Mouse (Mus musculus): Measurements from ENCODE around the gene Med27. TPM values are rescaled to one million over a fixed set of nuclear protein-coding genes. Genes with fewer than 3 reads are reported as not detected.
"Not testable (repeated sequence)": the region's sequence is repeated elsewhere in the genome, so short reads cannot be mapped to it uniquely, and the experiment has no call there.

Gene Med27
- polyA plus RNA-seq, 1 experiment: 99.7 TPM

- peaks cover 4% of the 10 kb centered on the region; the same call in 1 of the 2 replicates for H3K4me1 ChIP-seq
- H3K4me3 ChIP-seq (replicated peaks): no peak overlapping the region
- no peaks in the 10 kb centered on the region for H3K9me3 ChIP-seq
- TF ChIP-seq GATA1 (IDR thresholded peaks at IDR 0.05; ENCODE audit: borderline replicate concordance, low read length) (no peak), FLI1 (IDR thresholded peaks at IDR 0.05; ENCODE audit: low read length) (no peak)
- H3K36me3 ChIP-seq (replicated peaks; ENCODE audit: low read length): peaks cover 9% of the 10 kb centered on the region
- peaks cover 2% of the 10 kb centered on the region for H3K27me3 ChIP-seq (replicated peaks)
Observed at GRCm38 (mm10) chr2:29516621-29517170, 170.1 kb downstream of the Med27 start.

DNA sequence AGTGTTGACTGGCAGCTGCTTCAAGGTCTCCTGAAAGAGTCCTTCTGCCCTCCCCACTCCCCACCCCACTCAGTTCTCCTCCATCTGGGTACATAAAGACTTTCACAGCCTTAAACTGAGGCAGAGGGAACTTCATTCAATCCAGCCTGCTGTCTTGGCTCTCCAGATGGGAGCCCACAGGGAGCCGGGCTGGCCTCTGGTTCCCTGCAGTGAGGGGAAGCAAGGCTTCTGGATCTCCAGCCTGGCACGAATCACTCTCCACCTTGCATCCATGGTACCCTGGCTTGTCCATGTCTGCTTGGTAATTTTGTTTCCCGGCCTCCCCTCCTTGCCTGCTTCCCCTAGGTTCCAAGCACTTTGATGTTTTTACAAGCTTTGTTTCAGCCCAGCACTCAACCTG lies 172.8 kb downstream of the Med27 start:
- H3K4me1 ChIP-seq: peaks cover 4% of the 10 kb centered on the region; the same call in 1 of the 2 replicates
- H3K9me3 ChIP-seq: no peaks in the 10 kb centered on the region
- H3K27me3 ChIP-seq (replicated peaks): peaks cover 2% of the 10 kb centered on the region
- H3K36me3 ChIP-seq (replicated peaks; ENCODE audit: low read length): peaks cover 23% of the 10 kb centered on the region
- H3K4me3 ChIP-seq (replicated peaks): no peak overlapping the region
- no peak for TF ChIP-seq FLI1 (IDR thresholded peaks at IDR 0.05; ENCODE audit: low read length)
- TF ChIP-seq GATA1 (IDR thresholded peaks at IDR 0.05; ENCODE audit: borderline replicate concordance, low read length): no peak

DNA sequence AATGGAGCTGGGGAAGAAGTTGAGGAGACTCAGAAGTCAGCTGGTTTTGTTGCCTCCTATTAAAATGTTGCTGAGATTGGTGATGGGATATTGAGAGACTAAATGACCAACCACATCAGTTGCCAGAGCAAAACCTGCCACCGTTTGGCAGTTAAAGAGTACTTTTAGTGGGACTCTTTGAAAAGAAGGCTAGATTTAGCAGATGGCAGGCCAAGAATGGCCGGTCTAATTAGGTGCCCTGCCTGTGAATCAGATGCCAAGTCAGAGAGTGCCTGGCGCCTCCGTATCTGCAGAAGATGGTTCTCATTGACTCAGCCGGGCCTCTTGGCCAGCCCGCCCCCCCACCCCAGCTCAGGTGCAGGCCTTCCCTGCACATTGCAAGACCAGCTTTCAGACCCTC lies 173.6 kb downstream of the Med27 start:
- Histone ChIP-seq H3K4me1 (peaks cover 9% of the 10 kb centered on the region), H3K36me3 (replicated peaks; ENCODE audit: low read length) (peaks cover 20% of the 10 kb centered on the region), H3K27me3 (replicated peaks) (no peaks in the 10 kb centered on the region), H3K4me3 (replicated peaks) (no peak overlapping the region), H3K9me3 (no peaks in the 10 kb centered on the region)
- TF ChIP-seq FLI1 (IDR thresholded peaks at IDR 0.05; ENCODE audit: low read length): no peak
- no peak for TF ChIP-seq GATA1 (IDR thresholded peaks at IDR 0.05; ENCODE audit: borderline replicate concordance, low read length)

- Histone ChIP-seq H3K4me1 (peaks cover 11% of the 10 kb centered on the region), H3K27me3 (replicated peaks) (no peaks in the 10 kb centered on the region), H3K36me3 (replicated peaks; ENCODE audit: low read length) (peaks cover 23% of the 10 kb centered on the region), H3K4me3 (replicated peaks) (no peak overlapping the region), H3K9me3 (no peaks in the 10 kb centered on the region)
- TF ChIP-seq GATA1 (IDR thresholded peaks at IDR 0.05; ENCODE audit: borderline replicate concordance, low read length) (no peak), FLI1 (IDR thresholded peaks at IDR 0.05; ENCODE audit: low read length) (no peak)
Observed at GRCm38 (mm10) chr2:29521486-29521885, 174.9 kb downstream of the Med27 start.

GRCm38 (mm10) chr2:29523918-29524811 lies 177.5 kb downstream of the Med27 start:
- peaks cover 11% of the 10 kb centered on the region for H3K4me1 ChIP-seq
- TF ChIP-seq FLI1 (IDR thresholded peaks at IDR 0.05; ENCODE audit: low read length) (no peak), GATA1 (IDR thresholded peaks at IDR 0.05; ENCODE audit: borderline replicate concordance, low read length) (no peak)
- no peak overlapping the region for H3K4me3 ChIP-seq (replicated peaks)
- H3K27me3 ChIP-seq (replicated peaks): peaks cover 3% of the 10 kb centered on the region
- H3K36me3 ChIP-seq (replicated peaks; ENCODE audit: low read length): peaks cover 23% of the 10 kb centered on the region
- no peaks in the 10 kb centered on the region for H3K9me3 ChIP-seq

- Histone ChIP-seq H3K36me3 (replicated peaks; ENCODE audit: low read length) (peaks cover 23% of the 10 kb centered on the region), H3K9me3 (no peaks in the 10 kb centered on the region), H3K4me1 (peaks cover 11% of the 10 kb centered on the region), H3K27me3 (replicated peaks) (peaks cover 3% of the 10 kb centered on the region), H3K4me3 (replicated peaks) (no peak overlapping the region)
- no peak for TF ChIP-seq FLI1 (IDR thresholded peaks at IDR 0.05; ENCODE audit: low read length)
- no peak for TF ChIP-seq GATA1 (IDR thresholded peaks at IDR 0.05; ENCODE audit: borderline replicate concordance, low read length)
Observed at GRCm38 (mm10) chr2:29525273-29525805, 178.7 kb downstream of the Med27 start.

GRCm38 (mm10) chr2:29526266-29526665 lies 179.6 kb downstream of the Med27 start:
- Histone ChIP-seq H3K9me3 (no peaks in the 10 kb centered on the region), H3K27me3 (replicated peaks) (peaks cover 6% of the 10 kb centered on the region), H3K36me3 (replicated peaks; ENCODE audit: low read length) (peaks cover 23% of the 10 kb centered on the region), H3K4me3 (replicated peaks) (no peak overlapping the region), H3K4me1 (peaks cover 11% of the 10 kb centered on the region)
- TF ChIP-seq FLI1 (IDR thresholded peaks at IDR 0.05; ENCODE audit: low read length) (no peak), GATA1 (IDR thresholded peaks at IDR 0.05; ENCODE audit: borderline replicate concordance, low read length) (no peak)

DNA sequence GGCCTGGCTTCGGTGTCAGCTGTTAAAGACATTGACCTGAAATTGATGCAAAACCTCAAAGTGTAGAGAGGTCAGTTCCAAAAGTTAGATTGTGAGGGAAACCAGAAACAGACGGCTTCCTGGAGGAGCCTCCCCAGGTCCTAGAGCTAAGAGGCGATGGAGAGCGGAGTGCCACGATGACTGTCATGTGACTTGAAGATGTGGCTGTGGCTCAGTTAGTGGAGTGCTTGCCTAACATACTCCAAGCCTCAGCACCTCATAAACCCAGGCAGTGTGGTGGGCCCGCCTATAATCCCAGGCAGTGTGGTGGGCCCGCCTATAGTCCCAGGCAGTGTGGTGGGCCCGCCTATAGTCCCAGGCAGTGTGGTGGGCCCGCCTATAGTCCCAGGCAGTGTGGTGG lies 180.9 kb downstream of the Med27 start:
- not testable (repeated sequence) for H3K4me1 ChIP-seq; H3K9me3 ChIP-seq; H3K4me3 ChIP-seq (replicated peaks)
- Histone ChIP-seq H3K27me3 (replicated peaks) (peaks cover 15% of the 10 kb centered on the region), H3K36me3 (replicated peaks; ENCODE audit: low read length) (peaks cover 23% of the 10 kb centered on the region)

- Histone ChIP-seq H3K27me3 (replicated peaks) (peaks cover 22% of the 10 kb centered on the region), H3K4me3 (replicated peaks) (no peak overlapping the region), H3K36me3 (replicated peaks; ENCODE audit: low read length) (peaks cover 11% of the 10 kb centered on the region), H3K4me1 (peaks cover 7% of the 10 kb centered on the region), H3K9me3 (no peaks in the 10 kb centered on the region)
- TF ChIP-seq FLI1 (IDR thresholded peaks at IDR 0.05; ENCODE audit: low read length): no peak
- no peak for TF ChIP-seq GATA1 (IDR thresholded peaks at IDR 0.05; ENCODE audit: borderline replicate concordance, low read length)
Observed at GRCm38 (mm10) chr2:29528811-29529210, 182.2 kb downstream of the Med27 start.

DNA sequence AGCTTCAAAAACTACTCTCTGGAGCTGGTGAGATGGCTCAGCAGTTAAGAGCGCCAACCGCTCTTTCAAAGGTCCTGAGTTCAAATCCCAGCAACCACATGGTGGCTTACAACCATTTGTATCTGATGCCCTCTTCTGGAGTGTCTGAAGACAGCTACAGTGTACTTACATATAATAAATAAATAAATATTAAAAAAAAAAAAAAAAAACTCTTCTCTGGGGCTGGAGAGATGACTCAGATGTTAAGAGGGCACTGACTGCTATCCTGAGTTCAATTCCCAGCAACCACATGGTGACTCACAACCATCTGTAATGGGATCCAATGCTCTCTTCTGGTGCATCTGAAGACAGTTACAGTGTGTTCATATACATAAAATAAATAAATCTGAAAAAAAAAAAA lies 183.2 kb downstream of the Med27 start:
- H3K4me1 ChIP-seq; H3K36me3 ChIP-seq (replicated peaks; ENCODE audit: low read length); H3K4me3 ChIP-seq (replicated peaks); H3K9me3 ChIP-seq: not testable (repeated sequence)
- peaks cover 27% of the 10 kb centered on the region for H3K27me3 ChIP-seq (replicated peaks)
